Mouse (Mus musculus) stomach, embryonic 14.5 days (tissue): ENCODE measurements at regions not wholly inside any gene's neighbourhood (a gene's known extent, or its start where the extent isn't known, plus 50 kb on each side); places are given as distances from the start of the nearest gene placed in this dataset.

ENCODE experiments used
- ATAC-seq: fragments of 200-750 bp; cut with Nextera tagmentation; 2 replicates; pipeline ENCODE4 v1.8.0; 2017; ENCODE audit warnings: low read depth, moderate TSS enrichment; ENCODE audit not compliant: insufficient number of reproducible peaks, insufficient read depth, low FRiP score
- H3K27ac ChIP-seq: fragments of 300-500 bp; sonication (generic); 2 replicates; pipeline ENCODE4 v1.5.1; 2014; ENCODE audit warnings: mild to moderate bottlenecking, low read length, moderate library complexity, mixed read lengths
- H3K27me3 ChIP-seq: fragments of 300-500 bp; sonication (generic); 2 replicates; pipeline ENCODE4 v1.6.1; 2014; ENCODE audit warnings: low read length, control low read depth, mixed read lengths; ENCODE audit not compliant: control insufficient read depth, insufficient read depth
- H3K36me3 ChIP-seq: fragments of 300-500 bp; sonication (generic); 2 replicates; pipeline ENCODE4 v1.6.1; 2014; ENCODE audit warnings: mild to moderate bottlenecking, control low read depth, low read length, moderate library complexity, mixed read lengths; ENCODE audit not compliant: control insufficient read depth, insufficient read depth
- H3K4me1 ChIP-seq: fragments of 300-500 bp; sonication (generic); 2 replicates; pipeline ENCODE4 v1.6.1; 2014; ENCODE audit warnings: low read length, control low read depth, mixed read lengths; ENCODE audit not compliant: control insufficient read depth, insufficient read depth
- H3K4me2 ChIP-seq: fragments of 300-500 bp; sonication (generic); replicated peaks from 2 replicates; pipeline ENCODE4 v1.6.1; 2014; ENCODE audit warnings: low read depth, low read length, control low read depth
- H3K4me3 ChIP-seq: fragments of 300-500 bp; sonication (generic); 2 replicates; pipeline ENCODE4 v1.5.1; 2014; ENCODE audit warnings: low read depth, low read length, control low read depth
- H3K9ac ChIP-seq: fragments of 300-500 bp; sonication (generic); replicated peaks from 2 replicates; pipeline ENCODE4 v1.6.1; 2014; ENCODE audit warnings: low read depth, mild to moderate bottlenecking, control low read depth, low read length, moderate library complexity, mixed read lengths
- H3K9me3 ChIP-seq: fragments of 300-500 bp; sonication (generic); 2 replicates; pipeline ENCODE4 v1.6.1; 2016; ENCODE audit warnings: low read depth, low read length, control low read depth; ENCODE audit not compliant: control insufficient read depth
- WGBS: fragments of 180-500 bp; shearing (Covaris S2); extraction: QIAGEN DNeasy Blood & Tissue Kit; methylation state at CpG from one replicate; pipeline ENCODE4 v1.1.7; 2014; 5-methylcytosine and 5-hydroxymethylcytosine counted together

DNA sequence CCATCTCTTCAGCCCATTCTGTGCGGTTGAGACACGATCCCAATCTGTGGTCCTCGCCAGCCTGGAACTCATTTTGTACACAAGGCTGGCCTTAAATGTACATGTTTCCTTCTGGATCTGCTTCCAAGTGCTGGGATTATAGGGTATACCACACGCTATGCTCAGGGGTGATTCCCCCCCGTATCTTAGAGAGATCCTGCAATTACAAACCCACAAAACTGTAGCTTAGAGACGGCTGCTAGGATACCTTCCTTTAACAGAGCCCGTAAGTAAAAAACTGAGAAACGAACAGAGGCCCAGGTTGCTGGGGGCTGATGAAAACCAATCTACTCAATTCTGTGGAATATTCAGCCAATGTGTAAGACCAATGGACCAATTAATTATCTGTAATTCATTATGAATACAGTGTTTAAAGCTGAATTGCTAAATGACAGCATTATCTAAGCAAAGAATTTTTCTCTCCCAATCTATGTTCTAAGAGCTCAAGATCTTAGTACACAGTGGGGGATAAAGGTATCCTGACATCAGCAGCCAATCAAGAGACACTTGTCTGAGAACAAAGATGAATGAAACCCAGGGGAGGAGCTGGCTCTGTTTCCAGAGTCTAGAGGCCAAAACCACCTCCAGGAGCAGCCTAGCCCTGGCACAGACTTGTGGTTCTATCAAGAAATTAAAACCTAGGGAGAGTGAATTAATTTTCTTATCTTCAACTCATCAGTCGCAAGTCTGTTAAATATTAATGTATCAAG, 54.0 kb upstream of the Xpo1 start:
- Histone ChIP-seq H3K36me3 (no peaks in the 10 kb centered on the region), H3K9me3 (no peaks in the 10 kb centered on the region), H3K27me3 (no peaks in the 10 kb centered on the region), H3K27ac (no peak overlapping the region), H3K9ac (no peak overlapping the region), H3K4me2 (no peak overlapping the region), H3K4me1 (no peaks in the 10 kb centered on the region), H3K4me3 (no peak overlapping the region)
- no peak for ATAC-seq
- WGBS = 89% methylated on average over 9 of the region's 9 CpGs

DNA sequence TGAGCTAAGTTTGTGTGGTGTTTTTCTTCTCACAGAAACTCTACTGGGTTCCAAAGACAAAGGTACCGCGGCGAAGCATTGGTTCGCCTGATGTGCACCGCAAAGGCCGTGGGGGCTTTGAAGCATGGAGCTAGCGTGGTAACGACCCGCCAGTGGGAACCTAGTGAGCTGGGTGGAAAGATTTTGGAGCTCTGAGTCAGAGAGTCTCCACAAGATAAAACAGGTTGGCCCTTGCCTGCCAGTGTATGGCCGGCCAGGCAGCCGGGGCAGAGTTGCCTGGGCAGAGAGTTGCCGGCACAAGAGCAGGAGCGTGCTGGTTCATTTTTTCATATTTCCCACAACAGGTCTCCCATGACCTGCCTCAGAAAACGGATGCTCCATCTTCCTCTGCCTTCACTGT, 52.3 kb upstream of the Xpo1 start:
- no peaks in the 10 kb centered on the region for H3K9me3 ChIP-seq
- H3K4me1 ChIP-seq = no peaks in the 10 kb centered on the region
- no peaks in the 10 kb centered on the region for H3K27me3 ChIP-seq
- ATAC-seq = no peak
- no peak overlapping the region for H3K9ac ChIP-seq
- no peaks in the 10 kb centered on the region for H3K36me3 ChIP-seq
- 90% methylated on average over 14 of the region's 14 CpGs for WGBS
- H3K4me2 ChIP-seq = no peak overlapping the region
- no peak overlapping the region for H3K4me3 ChIP-seq
- no peak overlapping the region for H3K27ac ChIP-seq

DNA sequence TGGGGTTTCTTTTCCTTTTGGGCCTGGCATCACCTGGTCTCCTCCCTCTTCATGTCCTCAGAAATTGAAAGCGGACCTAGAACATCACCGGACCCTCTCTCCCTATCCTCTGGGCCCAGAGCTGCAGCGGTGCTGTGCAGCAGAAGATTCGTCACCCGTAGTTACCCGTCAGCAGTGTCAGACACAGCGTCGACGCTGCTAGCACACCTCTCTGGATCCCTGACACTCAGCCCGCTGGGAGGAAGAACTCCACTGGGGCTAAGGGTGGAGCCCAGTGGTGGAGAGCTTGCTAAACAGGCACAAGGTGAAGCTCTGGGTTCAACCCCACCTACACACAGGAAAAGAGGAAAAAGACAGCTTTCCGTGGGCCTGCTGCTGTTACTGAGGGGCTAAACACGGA, 51.8 kb upstream of the Xpo1 start:
- Histone ChIP-seq H3K4me3 (no peak overlapping the region), H3K27ac (no peak overlapping the region), H3K9ac (no peak overlapping the region), H3K4me2 (no peak overlapping the region), H3K4me1 (no peaks in the 10 kb centered on the region), H3K9me3 (no peaks in the 10 kb centered on the region), H3K36me3 (no peaks in the 10 kb centered on the region), H3K27me3 (no peaks in the 10 kb centered on the region)
- no peak for ATAC-seq
- WGBS = 61% methylated on average over 12 of the region's 12 CpGs
